Mouse (Mus musculus) c-Kit-positive CD71-positive TER-119-positive erythroid progenitor cells, embryonic 14.5 days (primary cell): ENCODE data around the gene Gm11634.
"Not testable (repeated sequence)": the region's sequence is repeated elsewhere in the genome, so short reads cannot be mapped to it uniquely, and the experiment has no call there.

Source experiments
- DNase-seq: peaks from one replicate; pipeline ENCODE4 v3.0.0-alpha.2; 2013; ENCODE audit warnings: low spot score

Gene Gm11634

DNA sequence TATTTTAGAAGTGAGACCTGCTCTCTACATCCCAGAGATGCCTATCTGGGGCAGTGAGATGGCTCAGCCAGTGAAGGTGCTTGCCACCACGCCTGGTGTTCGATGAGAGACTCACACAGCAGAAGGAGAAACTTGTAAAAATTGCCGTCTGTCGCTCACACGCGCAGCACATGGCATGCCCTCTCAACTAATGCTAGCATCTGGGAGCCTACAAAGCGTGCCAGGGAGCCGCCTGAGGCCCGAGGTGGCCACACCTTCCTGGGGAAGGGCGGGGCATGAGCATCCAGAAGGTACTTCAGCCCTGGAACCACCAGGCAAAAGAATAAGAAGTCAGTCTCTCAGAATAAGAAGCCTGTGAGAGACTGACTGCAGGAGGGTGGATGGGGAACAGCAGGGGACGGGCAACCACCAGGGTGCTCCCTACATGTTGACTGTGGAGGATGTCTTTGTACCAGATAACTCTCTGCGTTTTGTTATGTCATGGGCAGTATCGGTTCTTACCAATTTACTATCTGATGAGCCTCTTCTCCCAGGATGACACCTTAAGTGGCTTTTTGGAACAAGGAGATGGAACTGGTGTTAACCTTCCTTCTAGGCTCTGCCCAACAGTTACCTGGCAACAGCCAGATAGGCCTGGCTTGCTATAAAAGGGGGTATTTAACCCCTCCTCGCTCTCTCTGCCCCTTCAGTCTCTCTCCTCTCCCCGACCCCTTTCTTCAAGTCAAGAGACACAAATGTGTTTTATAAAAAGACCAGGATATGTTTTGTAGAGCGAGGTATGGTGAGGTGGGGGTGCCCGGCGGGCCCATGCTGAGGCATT is 18.1 kb upstream of the Gm11634 start:
- peak; percentile 38 for DNase-seq

- DNase-seq: peak; percentile 54
These were observed 17.0 kb upstream of the Gm11634 start for GRCm38 (mm10) chr11:101616104-101616503.

DNA sequence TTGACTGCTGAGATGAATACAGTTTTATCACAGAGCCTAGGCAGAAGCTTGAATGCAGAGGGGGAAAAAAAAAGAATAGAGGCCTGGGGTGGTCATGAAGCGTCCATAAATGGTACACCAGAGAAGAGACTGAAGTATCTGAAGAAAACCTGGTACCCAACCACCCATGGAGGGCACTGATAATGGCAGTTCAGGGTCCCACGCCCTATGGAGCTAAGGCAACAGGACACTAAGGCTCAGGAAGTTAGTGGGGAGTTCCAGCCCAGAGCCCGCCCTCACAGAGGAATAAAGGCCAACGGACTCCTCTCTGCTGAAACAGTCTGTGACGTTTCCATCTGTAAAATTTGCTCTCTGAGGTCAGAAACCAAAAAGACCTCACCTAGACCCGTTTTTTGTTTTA is 16.3 kb upstream of the Gm11634 start:
- peak; percentile 43 for DNase-seq

DNA sequence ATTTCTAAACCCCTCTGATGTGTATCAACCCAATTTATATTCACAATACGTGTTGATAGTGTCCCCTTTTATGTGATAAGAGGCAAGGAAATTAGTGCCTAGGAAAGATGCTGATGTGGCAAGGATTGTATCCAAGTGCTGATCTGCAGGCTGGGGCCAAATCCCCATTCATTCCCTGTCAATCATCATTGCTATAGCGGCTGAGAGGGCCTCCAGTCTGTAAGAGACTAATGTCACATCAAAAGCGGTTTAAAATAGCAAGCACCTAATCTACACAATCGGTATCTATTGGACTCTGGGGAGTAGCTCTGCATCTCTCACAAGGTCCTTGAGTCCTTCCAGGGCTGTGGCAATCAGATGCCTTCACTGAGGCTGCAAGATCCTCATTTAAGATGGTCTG is 15.1 kb upstream of the Gm11634 start:
- DNase-seq: no peak

DNA sequence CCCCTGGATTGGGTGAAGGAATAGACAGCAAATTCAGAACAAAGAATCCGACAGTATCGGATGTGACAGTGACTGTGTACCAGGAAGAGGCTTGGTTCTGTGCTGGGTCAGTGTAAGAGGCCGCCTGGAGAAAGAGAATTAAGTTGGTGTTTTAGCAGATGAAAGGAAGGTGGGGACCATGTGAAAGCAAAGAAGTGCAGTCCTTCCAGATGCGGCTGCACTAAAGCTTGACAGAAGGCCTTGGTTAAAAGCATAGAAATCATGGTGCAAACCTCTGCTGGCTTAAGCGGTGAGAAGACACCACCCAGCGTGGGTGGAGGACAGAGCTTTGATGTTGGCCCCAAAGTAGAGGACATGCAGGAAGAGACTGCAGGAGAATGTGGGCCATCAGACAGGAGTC is 14.5 kb upstream of the Gm11634 start:
- DNase-seq: no peak

DNA sequence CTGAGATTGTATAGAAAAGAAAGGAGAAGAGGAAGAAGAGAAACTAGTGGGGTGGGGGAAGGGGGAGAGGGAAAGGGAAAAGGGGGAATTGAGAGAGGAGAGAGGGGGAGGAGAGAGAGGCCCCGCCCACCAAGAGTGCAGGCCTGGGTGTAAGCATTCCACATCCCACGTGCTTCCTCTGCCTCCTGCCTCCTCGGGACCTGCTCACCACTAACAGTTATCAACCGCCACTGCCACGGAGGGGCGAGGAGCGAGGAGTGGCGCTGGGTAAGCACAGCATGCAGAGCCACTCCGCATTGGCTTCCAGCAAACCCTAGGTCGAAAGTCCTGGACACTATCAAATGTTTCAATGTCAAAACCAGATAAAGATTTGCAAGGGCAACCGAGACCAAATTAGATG is 11.4 kb upstream of the Gm11634 start:
- DNase-seq: no peak

DNA sequence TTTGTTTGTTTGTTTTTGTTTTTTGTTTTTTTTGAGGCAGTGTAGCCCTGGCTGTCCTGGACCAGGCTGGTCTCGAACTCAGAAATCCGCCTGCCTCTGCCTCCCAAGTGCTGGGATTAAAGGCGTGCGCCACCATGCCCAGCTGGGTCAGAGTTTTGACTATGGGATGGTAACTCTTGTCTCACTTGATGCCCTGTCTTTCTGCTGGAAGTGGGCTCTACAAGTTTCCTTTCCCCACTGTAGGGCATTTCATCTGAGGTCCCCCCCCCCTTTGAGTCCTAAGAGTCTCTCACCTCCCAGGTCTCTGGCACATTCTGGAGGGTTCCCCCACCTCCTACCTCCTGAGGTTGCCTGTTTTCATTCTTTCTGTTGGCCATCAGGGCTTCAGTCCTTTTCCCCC is 8.1 kb upstream of the Gm11634 start:
- DNase-seq: not testable (repeated sequence)

GRCm38 (mm10) chr11:101604531-101605453 is 5.7 kb upstream of the Gm11634 start:
- peak; percentile 85 for DNase-seq

DNA sequence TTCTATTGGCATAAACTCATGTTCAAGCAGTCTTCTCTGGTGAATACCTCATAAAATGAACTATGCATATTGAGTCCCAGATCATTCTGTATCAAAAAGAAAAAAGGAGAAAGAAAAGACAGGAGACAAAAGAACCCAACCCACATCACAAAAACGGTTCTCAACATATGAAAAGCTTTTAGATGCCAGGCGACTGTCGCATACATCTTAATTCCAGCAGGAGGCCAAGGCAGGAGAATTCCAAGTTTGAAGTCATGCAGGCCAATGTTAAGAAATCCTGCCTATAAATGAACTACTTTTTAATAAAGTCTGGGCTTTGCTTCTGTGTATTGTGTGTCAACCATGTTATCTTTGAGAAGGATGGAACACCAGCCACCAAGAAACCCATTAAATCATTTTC is 5.1 kb upstream of the Gm11634 start:
- DNase-seq: no peak

DNA sequence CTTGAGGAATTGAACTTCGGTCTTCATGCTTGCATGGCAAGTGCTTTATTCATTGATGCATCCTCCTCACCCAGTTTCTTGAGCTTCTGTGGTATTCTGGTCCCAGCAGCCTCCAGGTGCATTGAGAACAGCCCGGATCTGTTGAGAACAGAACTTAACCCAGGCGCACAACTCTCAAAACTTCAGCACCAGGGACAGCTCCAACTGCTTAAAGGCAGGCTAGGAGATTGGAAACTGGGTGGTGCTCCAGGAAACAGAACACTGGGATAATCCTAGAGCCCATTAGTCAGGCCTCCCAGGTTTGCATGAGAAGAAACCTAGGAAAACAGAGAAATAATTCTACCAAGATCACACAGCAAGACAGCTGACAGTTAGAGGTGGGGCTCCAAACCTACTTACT is 3.4 kb upstream of the Gm11634 start:
- DNase-seq: peak; percentile 82

DNA sequence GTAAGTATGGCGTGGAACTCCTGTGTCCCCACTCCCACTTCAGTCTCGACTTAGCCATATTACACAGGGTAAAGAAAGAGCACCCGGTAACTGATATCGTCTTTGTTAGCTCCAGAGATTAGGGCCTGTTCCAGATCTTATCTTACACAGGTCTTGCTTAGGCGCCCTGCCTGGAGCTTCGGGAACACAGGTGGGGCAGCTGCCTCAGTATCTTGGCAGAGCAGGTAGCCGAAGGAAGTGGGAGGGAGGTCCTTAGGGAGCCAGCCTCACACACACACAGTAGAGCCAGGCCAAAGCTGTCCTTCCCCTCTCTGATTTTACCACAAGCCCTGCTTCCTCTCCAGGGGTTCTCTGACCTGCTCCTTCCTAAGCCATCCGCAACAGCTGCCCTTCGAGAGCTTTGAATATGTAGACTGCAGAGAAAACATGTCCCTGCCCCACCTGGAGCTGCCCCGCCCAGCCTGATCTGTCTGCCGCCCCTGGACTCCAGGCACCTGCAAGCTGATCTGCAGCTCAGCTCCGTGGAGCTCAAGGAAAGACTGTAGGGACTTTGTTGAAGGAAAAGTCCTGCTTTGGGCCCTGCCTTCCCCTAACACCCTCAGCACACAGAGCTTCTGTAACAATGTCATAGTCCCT is 8.9 kb downstream of the Gm11634 start:
- no peak for DNase-seq

DNA sequence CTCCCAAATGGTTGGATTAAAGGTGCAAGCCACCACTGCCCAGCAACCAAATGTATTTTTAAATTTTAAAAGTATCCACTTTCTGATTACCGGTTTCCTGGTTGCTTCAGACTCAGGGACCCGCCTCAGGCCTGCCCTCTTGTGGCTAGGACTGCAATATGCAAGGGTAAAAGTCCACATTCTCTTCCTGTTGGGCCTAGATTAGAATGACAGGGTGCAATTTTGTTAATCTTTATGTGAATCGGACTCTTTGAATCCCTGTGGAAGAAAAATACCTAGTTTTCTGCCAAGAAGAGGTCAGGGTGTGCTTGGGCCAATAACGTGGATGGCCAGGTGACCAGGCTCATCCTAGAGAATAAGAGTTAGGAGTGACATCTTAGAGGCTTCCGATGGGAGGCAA is 9.6 kb downstream of the Gm11634 start:
- DNase-seq: peak; percentile 59

- DNase-seq: no peak
These were observed 10.2 kb downstream of the Gm11634 start for GRCm38 (mm10) chr11:101588868-101589267.

DNA sequence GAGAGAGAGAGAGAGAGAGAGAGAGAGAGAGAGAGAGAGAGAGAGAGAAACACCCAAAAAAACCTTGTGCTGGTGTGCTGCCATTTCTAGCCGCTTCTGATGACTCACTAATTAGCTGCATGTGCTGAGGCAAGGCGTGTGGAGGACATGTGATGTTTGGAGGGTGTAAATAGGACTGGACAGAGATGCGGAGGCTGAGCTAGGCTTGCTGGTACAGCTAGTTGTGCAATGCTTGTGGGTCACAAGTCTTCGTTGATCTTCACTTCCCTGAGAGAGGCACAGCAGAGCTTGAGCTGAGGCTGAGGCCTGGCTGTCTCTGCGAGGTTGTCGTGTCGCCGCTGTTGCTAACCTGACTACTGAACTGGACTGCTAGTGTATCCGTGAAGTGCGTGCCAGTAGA is 11.4 kb downstream of the Gm11634 start:
- DNase-seq: no peak

- DNase-seq: no peak
These were observed 13.3 kb downstream of the Gm11634 start for GRCm38 (mm10) chr11:101585805-101586204.

GRCm38 (mm10) chr11:101585031-101585430 is 14.0 kb downstream of the Gm11634 start:
- DNase-seq: not testable (repeated sequence)

- no peak for DNase-seq
These were observed 15.9 kb downstream of the Gm11634 start for GRCm38 (mm10) chr11:101583205-101583604.

DNA sequence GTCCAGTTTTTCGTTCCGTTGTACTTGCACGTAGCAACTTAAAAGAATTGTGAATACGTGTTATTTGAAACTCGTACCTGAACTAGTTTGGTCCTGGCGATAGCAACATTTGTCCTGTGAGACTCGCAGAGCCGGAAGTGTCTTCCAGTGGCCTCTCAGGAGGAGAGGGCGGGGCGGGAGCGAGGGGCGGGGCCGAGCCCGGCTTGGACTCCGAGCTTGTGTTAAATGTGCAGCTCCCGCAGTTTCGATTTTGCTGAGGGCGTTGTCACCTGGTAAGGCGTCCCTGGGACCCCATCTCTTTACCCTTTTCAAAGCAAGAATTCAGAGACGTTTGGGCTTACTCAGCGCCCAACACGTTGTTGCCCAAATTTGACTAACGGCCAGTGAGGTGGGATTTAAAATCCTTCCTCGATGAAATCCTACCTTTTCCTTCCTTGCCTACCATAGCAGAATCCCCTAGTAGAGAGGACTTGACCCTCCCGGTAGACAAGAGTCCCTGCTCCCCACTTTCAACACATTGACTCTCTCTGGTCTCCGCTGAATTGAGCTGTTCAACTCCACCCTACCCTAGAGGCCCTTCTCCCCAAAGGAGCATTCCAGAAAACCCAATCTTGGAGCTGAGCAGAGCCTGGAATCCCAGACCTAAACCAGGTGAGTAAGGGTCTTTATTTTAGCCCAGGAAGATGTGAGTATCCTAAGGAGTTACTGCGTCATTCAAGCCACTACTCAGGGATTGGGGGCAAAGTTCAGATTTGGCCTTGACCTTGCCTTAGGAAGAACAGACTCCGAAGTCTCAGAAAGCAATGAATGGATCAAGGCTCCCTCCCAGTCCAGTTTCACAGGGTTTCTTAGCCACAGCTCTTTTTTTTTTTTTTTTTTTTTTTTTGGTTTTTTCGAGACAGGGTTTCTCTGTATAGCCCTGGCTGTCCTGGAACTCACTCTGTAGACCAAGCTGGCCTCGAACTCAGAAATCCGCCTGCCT is 16.7 kb downstream of the Gm11634 start, which contains the start of gene Tmem106a:
TSS of gene Tmem106a (plus strand) at position 189 of the 982 bp plus-strand sequence.
- DNase-seq: peak; percentile 81

GRCm38 (mm10) chr11:101581081-101581764 is 17.8 kb downstream of the Gm11634 start:
- no peak for DNase-seq

DNA sequence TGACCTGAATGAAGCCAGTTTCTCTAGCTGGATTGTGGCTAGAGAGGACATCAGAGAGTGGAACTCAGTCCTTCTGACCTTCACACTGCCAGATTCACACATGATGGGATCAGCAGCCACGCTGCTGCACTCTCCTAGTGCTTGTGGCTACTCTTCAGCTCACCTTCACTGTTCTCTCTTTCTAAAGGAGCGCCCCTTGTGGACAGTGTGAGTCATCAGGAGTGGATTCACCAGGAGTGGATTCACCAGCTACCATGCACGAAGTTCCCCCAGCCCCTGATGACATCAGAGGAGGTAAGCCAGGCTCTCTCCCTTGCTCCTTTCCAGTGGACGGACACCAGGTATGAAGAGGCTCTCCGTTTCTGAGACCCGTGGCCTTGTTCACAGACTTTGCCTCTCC is 22.9 kb downstream of the Gm11634 start:
- no peak for DNase-seq

GRCm38 (mm10) chr11:101568421-101568820 is 30.6 kb downstream of the Gm11634 start:
- no peak for DNase-seq
